Mouse (Mus musculus) kidney, adult 10 weeks (tissue): ENCODE results near the gene Skint11. TPM values are rescaled to one million over a fixed set of nuclear protein-coding genes. Genes with fewer than 3 reads are reported as not detected.

Experiments
- polyA plus RNA-seq: library from polyadenylated mRNA; stranded (reverse); fragments of 350-450 nt; fragmentation: Illumina TruSeq; extraction: RNeasy Lipid Tissue Mini Kit (QIAGEN cat#74804); gene quantifications from one replicate; pipeline ENCODE4 v1.2.3, GENCODE M21; 2014; ENCODE audit warnings: low read depth, low replicate concordance

The Skint11 gene
- polyA plus RNA-seq, result not detected

GRCm38 (mm10) chr4:114163084-114163483 lies at the start of gene Skint11:
Gene Skint11, plus strand, starts transcription at chr4:114163384.

Other genes starting within 250 kb of the Skint11 start
- not detected for gene Skint5, start 163.9 kb upstream of the Skint11 start, polyA plus RNA-seq
- gene Trabd2b, start 243.3 kb downstream of the Skint11 start, polyA plus RNA-seq, result 26.9 TPM